Mouse (Mus musculus) myocyte (in vitro differentiated cells): ENCODE results near the gene Irf7. TPM values are rescaled to one million over a fixed set of nuclear protein-coding genes. Genes with fewer than 3 reads are reported as not detected.
A peak's percentile ranks its signal among the peaks of the same experiment; 100 is the strongest.

Experiments
- H3K27me3 ChIP-seq: one replicate; pipeline ENCODE4 v1.6.1; 2011; ENCODE audit not compliant: control insufficient read depth, insufficient read depth, insufficient read length
- H3K36me3 ChIP-seq: one replicate; pipeline ENCODE4 v1.6.1; 2011; ENCODE audit not compliant: control insufficient read depth, insufficient read depth
- H3K4me2 ChIP-seq: one replicate; pipeline ENCODE4 v1.6.1; 2011; ENCODE audit warnings: low read depth, control low read depth
- H3K4me3 ChIP-seq: one replicate; pipeline ENCODE4 v1.5.1; 2011; ENCODE audit warnings: mild to moderate bottlenecking, control low read depth, moderate library complexity
- H3K79me2 ChIP-seq: one replicate; pipeline ENCODE4 v1.6.1; 2011; ENCODE audit not compliant: control insufficient read depth, insufficient read depth
- H3ac ChIP-seq: one replicate; pipeline ENCODE4 v1.6.1; 2011; ENCODE audit not compliant: control insufficient read depth, insufficient read length
- CEBPB ChIP-seq: IDR thresholded peaks from 2 replicates; pipeline ENCODE4 v1.6.1; 2011; ENCODE audit warnings: mild to moderate bottlenecking, moderate library complexity; ENCODE audit not compliant: poor library complexity, insufficient read depth, severe bottlenecking
- E2F4 ChIP-seq: IDR thresholded peaks from one replicate; pipeline ENCODE4 v1.6.1; 2011; ENCODE audit warnings: mild to moderate bottlenecking, control low read depth, moderate library complexity; ENCODE audit not compliant: insufficient read depth
- MAX ChIP-seq: IDR thresholded peaks from one replicate; pipeline ENCODE4 v1.6.1; 2011; ENCODE audit warnings: low read depth, mild to moderate bottlenecking, control low read depth
- MYOD1 ChIP-seq, 3 experiments: IDR thresholded peaks; one replicate each; pipeline ENCODE4 v1.6.1; 2011; ENCODE audit warnings: control low read depth in 2 of 3, low read depth in 2 of 3, mild to moderate bottlenecking in 2 of 3, moderate library complexity in 1 of 3; ENCODE audit not compliant: insufficient read length in 2 of 3, control insufficient read depth in 1 of 3
- MYOG ChIP-seq, 3 experiments: IDR thresholded peaks; one replicate each; pipeline ENCODE4 v1.6.1; 2011; ENCODE audit warnings: control low read depth in 2 of 3, low read depth in 2 of 3, mild to moderate bottlenecking in 2 of 3; ENCODE audit not compliant: insufficient read length in 2 of 3, control insufficient read depth in 1 of 3, insufficient read depth in 1 of 3
- POLR2A ChIP-seq: IDR thresholded peaks from one replicate; pipeline ENCODE4 v1.6.1; 2011; ENCODE audit warnings: low read depth, mild to moderate bottlenecking, control low read depth, moderate library complexity; ENCODE audit not compliant: insufficient read length
- POLR2AphosphoS2 ChIP-seq: IDR thresholded peaks from one replicate; pipeline ENCODE4 v1.6.1; 2011; ENCODE audit warnings: low read depth, control low read depth; ENCODE audit not compliant: insufficient read length
- REST ChIP-seq: IDR thresholded peaks from one replicate; pipeline ENCODE4 v1.6.1; 2011; ENCODE audit warnings: mild to moderate bottlenecking, control low read depth, moderate library complexity; ENCODE audit not compliant: insufficient read depth, insufficient read length
- SRF ChIP-seq: IDR thresholded peaks from one replicate; pipeline ENCODE4 v1.6.1; 2011; ENCODE audit warnings: low read depth; ENCODE audit not compliant: control insufficient read depth, insufficient read length
- TCF12 ChIP-seq: IDR thresholded peaks from one replicate; pipeline ENCODE4 v1.6.1; 2011; ENCODE audit warnings: mild to moderate bottlenecking, control low read depth; ENCODE audit not compliant: poor library complexity, insufficient read depth, severe bottlenecking
- TCF3 ChIP-seq: IDR thresholded peaks from one replicate; pipeline ENCODE4 v1.6.1; 2011; ENCODE audit warnings: low read depth, control low read depth; ENCODE audit not compliant: insufficient read length
- USF1 ChIP-seq: IDR thresholded peaks from one replicate; pipeline ENCODE4 v1.6.1; 2011; ENCODE audit warnings: low read depth, mild to moderate bottlenecking, control low read depth, moderate library complexity
- polyA plus RNA-seq: library from polyadenylated mRNA; unstranded; fragments of >200 nt; fragmentation: generic; extraction: Trizol; gene quantifications from one replicate; pipeline ENCODE4 v1.2.1, GENCODE M21; 2012; ENCODE audit warnings: missing spikeins

Gene Irf7
- polyA plus RNA-seq, 1 experiment: 0.97 TPM

GRCm38 (mm10) chr7:141270631-141271030 lies 4.3 kb upstream of the Irf7 start:
- H3K79me2 ChIP-seq: no peaks in the 10 kb centered on the region
- H3K27me3 ChIP-seq: peaks cover 8% of the 10 kb centered on the region
- TF ChIP-seq POLR2A (no peak), E2F4 (no peak), CEBPB (no peak), SRF (no peak), TCF12 (no peak), MYOD1 (IDR thresholded peaks at IDR 0.05; ENCODE audit: control insufficient read depth in 1 of 3, insufficient read length in 2 of 3, low read depth in 2 of 3) (no peak), USF1 (no peak), REST (no peak), POLR2AphosphoS2 (no peak), TCF3 (no peak), MYOG (IDR thresholded peaks at IDR 0.05; ENCODE audit: control insufficient read depth in 1 of 3, insufficient read depth in 1 of 3, insufficient read length in 2 of 3, low read depth in 2 of 3) (no peak), MAX (no peak)
- no peak overlapping the region for H3K4me2 ChIP-seq
- H3ac ChIP-seq: no peak overlapping the region
- no peak overlapping the region for H3K4me3 ChIP-seq
- no peaks in the 10 kb centered on the region for H3K36me3 ChIP-seq

GRCm38 (mm10) chr7:141269273-141269545 lies 2.9 kb upstream of the Irf7 start:
- no peak overlapping the region for H3ac ChIP-seq
- no peaks in the 10 kb centered on the region for H3K79me2 ChIP-seq
- TF ChIP-seq E2F4: no peak
- TF ChIP-seq CEBPB: no peak
- no peak for TF ChIP-seq TCF12
- TF ChIP-seq USF1: no peak
- no peak for TF ChIP-seq MYOD1 (IDR thresholded peaks at IDR 0.05; ENCODE audit: control insufficient read depth in 1 of 3, insufficient read length in 2 of 3, low read depth in 2 of 3)
- no peak for TF ChIP-seq MAX
- TF ChIP-seq POLR2A: no peak
- no peak for TF ChIP-seq POLR2AphosphoS2
- no peak for TF ChIP-seq REST
- TF ChIP-seq TCF3: no peak
- TF ChIP-seq SRF: no peak
- TF ChIP-seq MYOG (IDR thresholded peaks at IDR 0.05; ENCODE audit: control insufficient read depth in 1 of 3, insufficient read depth in 1 of 3, insufficient read length in 2 of 3, low read depth in 2 of 3): no peak
- no peak overlapping the region for H3K4me2 ChIP-seq
- peaks cover 8% of the 10 kb centered on the region for H3K27me3 ChIP-seq
- H3K36me3 ChIP-seq: no peaks in the 10 kb centered on the region
- H3K4me3 ChIP-seq: no peak overlapping the region

- H3K4me3 ChIP-seq: no peak overlapping the region
- H3K4me2 ChIP-seq: no peak overlapping the region
- TF ChIP-seq REST (no peak), POLR2A (no peak), SRF (no peak)
- no peaks in the 10 kb centered on the region for H3K79me2 ChIP-seq
- no peak overlapping the region for H3ac ChIP-seq
- H3K27me3 ChIP-seq: peaks cover 8% of the 10 kb centered on the region
- H3K36me3 ChIP-seq: no peaks in the 10 kb centered on the region
Measured at GRCm38 (mm10) chr7:141268466-141269272, 2.4 kb upstream of the Irf7 start.

- no peak overlapping the region for H3ac ChIP-seq
- peak overlapping the region; percentile 75 for H3K4me2 ChIP-seq
- no peaks in the 10 kb centered on the region for H3K27me3 ChIP-seq
- TF ChIP-seq TCF12 (no peak), USF1 (no peak), POLR2AphosphoS2 (no peak)
- H3K4me3 ChIP-seq: peak overlapping the region; percentile 40
- no peaks in the 10 kb centered on the region for H3K79me2 ChIP-seq
- H3K36me3 ChIP-seq: peaks cover 11% of the 10 kb centered on the region
Measured at GRCm38 (mm10) chr7:141265411-141265738, 906 bp downstream of the Irf7 start.

GRCm38 (mm10) chr7:141264761-141265410 lies 1.4 kb downstream of the Irf7 start:
- H3K79me2 ChIP-seq: no peaks in the 10 kb centered on the region
- H3K27me3 ChIP-seq: no peaks in the 10 kb centered on the region
- H3K4me3 ChIP-seq: peak overlapping the region; percentile 40
- H3K4me2 ChIP-seq: no peak overlapping the region
- no peak overlapping the region for H3ac ChIP-seq
- TF ChIP-seq MAX (no peak), MYOD1 (IDR thresholded peaks at IDR 0.05; ENCODE audit: control insufficient read depth in 1 of 3, insufficient read length in 2 of 3, low read depth in 2 of 3) (no peak), POLR2AphosphoS2 (peak; percentile 8), POLR2A (no peak), REST (no peak)
- H3K36me3 ChIP-seq: peaks cover 14% of the 10 kb centered on the region
